Mouse (Mus musculus) megakaryocyte, embryonic 14.5 days (primary cell): ENCODE measurements at regions not wholly inside any gene's neighbourhood (a gene's known extent, or its start where the extent isn't known, plus 50 kb on each side); places are given as distances from the start of the nearest gene placed in this dataset.

Experiments
- FLI1 ChIP-seq: IDR thresholded peaks from 2 replicates; pipeline ENCODE4 v1.6.1; 2012; ENCODE audit warnings: low read length, inconsistent platforms, mixed read lengths
- GATA1 ChIP-seq: IDR thresholded peaks from 3 replicates; pipeline ENCODE4 v1.6.1; 2012; ENCODE audit warnings: mixed read lengths, low read length, inconsistent platforms, borderline replicate concordance

DNA sequence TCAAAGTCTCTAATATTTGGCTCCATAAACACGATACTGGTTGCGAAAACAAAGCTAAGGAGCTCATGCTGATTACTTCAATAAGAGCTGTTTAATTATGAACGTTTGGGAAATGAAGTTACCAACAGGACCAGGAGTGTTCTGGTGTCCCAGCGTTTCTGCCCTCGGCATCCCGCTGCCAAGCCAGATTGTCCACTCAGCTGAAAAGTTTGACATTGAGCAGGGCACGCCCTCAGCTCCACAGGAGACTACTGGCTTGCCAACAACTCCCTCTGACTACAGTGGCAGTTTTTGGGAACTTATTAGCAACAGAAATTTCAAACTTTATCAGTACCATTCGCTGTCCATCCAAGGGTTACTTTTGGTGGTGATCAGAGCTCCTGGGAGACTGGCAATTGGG is 87.9 kb downstream of the Osr1 start:
- no peak for TF ChIP-seq GATA1
- no peak for TF ChIP-seq FLI1
